Mouse (Mus musculus) ES-CJ7 (cell line): Measurements from ENCODE around the gene Ofd1.

Experiments used
- DNase-seq: peaks from one replicate; pipeline ENCODE4 v3.0.0; 2011; ENCODE audit warnings: low read depth, low spot score

Ofd1 gene

GRCm38 (mm10) chrX:166359927-166360440, 80.5 kb downstream of the Ofd1 start:
- no peak for DNase-seq

GRCm38 (mm10) chrX:166358955-166359354, 81.5 kb downstream of the Ofd1 start:
- no peak for DNase-seq

GRCm38 (mm10) chrX:166356276-166356675, 84.2 kb downstream of the Ofd1 start:
- DNase-seq = no peak

GRCm38 (mm10) chrX:166354913-166355312, 85.6 kb downstream of the Ofd1 start:
- no peak for DNase-seq

GRCm38 (mm10) chrX:166353412-166353811, 87.1 kb downstream of the Ofd1 start:
- DNase-seq = no peak

GRCm38 (mm10) chrX:166351790-166352189, 88.7 kb downstream of the Ofd1 start:
- DNase-seq = peak; percentile 53

GRCm38 (mm10) chrX:166348634-166349033, 91.9 kb downstream of the Ofd1 start:
- no peak for DNase-seq

- DNase-seq = no peak
These were observed 92.4 kb downstream of the Ofd1 start for GRCm38 (mm10) chrX:166348086-166348485.

- DNase-seq = no peak
These were observed 96.1 kb downstream of the Ofd1 start for GRCm38 (mm10) chrX:166344228-166345015.

- DNase-seq = no peak
These were observed 98.7 kb downstream of the Ofd1 start for GRCm38 (mm10) chrX:166341795-166342194.
